Mouse (Mus musculus) embryonic facial prominence, embryonic 15.5 days (tissue): ENCODE measurements around the gene Krt222. TPM values are rescaled to one million over a fixed set of nuclear protein-coding genes. Genes with fewer than 3 reads are reported as not detected.
A peak's percentile ranks its signal among the peaks of the same experiment; 100 is the strongest.

Experiments
- ATAC-seq: fragments of 200-750 bp; cut with Nextera tagmentation; 2 replicates; pipeline ENCODE4 v1.8.0; 2017; ENCODE audit warnings: low read depth, moderate TSS enrichment; ENCODE audit not compliant: insufficient number of reproducible peaks, low FRiP score, low TSS enrichment
- H3K27ac ChIP-seq: fragments of 300-500 bp; sonication (generic); replicated peaks from 2 replicates; pipeline ENCODE4 v1.5.1; 2015; ENCODE audit warnings: mild to moderate bottlenecking, inconsistent platforms
- H3K27me3 ChIP-seq: fragments of 300-500 bp; sonication (generic); 2 replicates; pipeline ENCODE4 v1.6.1; 2015; ENCODE audit warnings: inconsistent platforms
- H3K36me3 ChIP-seq: fragments of 300-500 bp; sonication (generic); 2 replicates; pipeline ENCODE4 v1.6.1; 2015; ENCODE audit warnings: mild to moderate bottlenecking, inconsistent platforms
- H3K4me1 ChIP-seq: fragments of 300-500 bp; sonication (generic); 2 replicates; pipeline ENCODE4 v1.6.1; 2015; ENCODE audit warnings: inconsistent platforms
- H3K4me2 ChIP-seq: fragments of 300-500 bp; sonication (generic); replicated peaks from 2 replicates; pipeline ENCODE4 v1.6.1; 2015; ENCODE audit warnings: mild to moderate bottlenecking, inconsistent platforms
- H3K4me3 ChIP-seq: fragments of 300-500 bp; sonication (generic); replicated peaks from 2 replicates; pipeline ENCODE4 v1.5.1; 2015; ENCODE audit warnings: mild to moderate bottlenecking, inconsistent platforms
- H3K9ac ChIP-seq: fragments of 300-500 bp; sonication (generic); 2 replicates; pipeline ENCODE4 v1.6.1; 2015; ENCODE audit warnings: inconsistent platforms
- H3K9me3 ChIP-seq: fragments of 300-500 bp; sonication (generic); replicated peaks from 2 replicates; pipeline ENCODE4 v1.6.1; 2016; ENCODE audit warnings: inconsistent platforms
- WGBS: fragments of 180-500 bp; shearing (Covaris S2); methylation state at CpG from one replicate; pipeline ENCODE4 v1.1.7; 2015; 5-methylcytosine and 5-hydroxymethylcytosine counted together
- polyA plus RNA-seq: library from polyadenylated mRNA; unstranded; fragments of >200 nt; fragmentation: Nextera tagmentation; extraction: Ambion mirVana; gene quantifications from 2 replicates; pipeline ENCODE4 v1.2.1, GENCODE M21; 2015

The Krt222 gene
- 0.71 and 0.79 TPM in 2 replicates for polyA plus RNA-seq

- Histone ChIP-seq H3K27me3 (no peaks in the 10 kb centered on the region), H3K4me1 (peaks cover 7% of the 10 kb centered on the region), H3K36me3 (no peaks in the 10 kb centered on the region), H3K27ac (no peak within 1 kb of the TSS), H3K4me3 (peak within 1 kb of the TSS; percentile 31), H3K9me3 (no peaks in the 10 kb centered on the region), H3K9ac (no peak within 1 kb of the TSS), H3K4me2 (peak within 1 kb of the TSS; percentile 47)
- no peak for ATAC-seq
- WGBS, result 5% methylated on average over 17 of the region's 17 CpGs
Observed at GRCm38 (mm10) chr11:99243820-99244374, at the start of gene Krt222. Gene Krt222, minus strand, starts transcription at chr11:99244085.

GRCm38 (mm10) chr11:99292846-99293245 lies 49.0 kb upstream of the Krt222 start:
- H3K27ac ChIP-seq, result no peak overlapping the region
- no peaks in the 10 kb centered on the region for H3K36me3 ChIP-seq
- H3K4me3 ChIP-seq, result no peak overlapping the region
- no peak overlapping the region for H3K9ac ChIP-seq
- H3K4me1 ChIP-seq, result no peaks in the 10 kb centered on the region
- H3K4me2 ChIP-seq, result no peak overlapping the region
- no peaks in the 10 kb centered on the region for H3K9me3 ChIP-seq
- WGBS, result 56% methylated on average over 5 of the region's 5 CpGs
- H3K27me3 ChIP-seq, result no peaks in the 10 kb centered on the region
- no peak for ATAC-seq

- H3K36me3 ChIP-seq, result no peaks in the 10 kb centered on the region
- H3K9ac ChIP-seq, result no peak within 1 kb of the TSS
- no peaks in the 10 kb centered on the region for H3K9me3 ChIP-seq
- no peak within 1 kb of the TSS for H3K27ac ChIP-seq
- no peaks in the 10 kb centered on the region for H3K27me3 ChIP-seq
- H3K4me2 ChIP-seq, result no peak within 1 kb of the TSS
- H3K4me1 ChIP-seq, result peaks cover 4% of the 10 kb centered on the region
- WGBS, result 38% methylated on average over 11 of the region's 11 CpGs
- H3K4me3 ChIP-seq, result no peak within 1 kb of the TSS
- peak; percentile 51; the same call in 1 of the 2 replicates for ATAC-seq
Observed at GRCm38 (mm10) chr11:99284833-99285312, 41.0 kb upstream of the Krt222 start, which contains the start of gene Krt24. Gene Krt24, minus strand, starts transcription at chr11:99285262.

GRCm38 (mm10) chr11:99284011-99284410 lies 40.1 kb upstream of the Krt222 start:
- Histone ChIP-seq H3K27me3 (no peaks in the 10 kb centered on the region), H3K36me3 (no peaks in the 10 kb centered on the region), H3K9ac (no peak overlapping the region), H3K9me3 (no peaks in the 10 kb centered on the region), H3K27ac (no peak overlapping the region), H3K4me1 (peaks cover 4% of the 10 kb centered on the region), H3K4me3 (no peak overlapping the region), H3K4me2 (no peak overlapping the region)
- ATAC-seq, result no peak
- WGBS, result 64% methylated on average over 5 of the region's 5 CpGs

GRCm38 (mm10) chr11:99283334-99283733 lies 39.4 kb upstream of the Krt222 start:
- no peak overlapping the region for H3K4me3 ChIP-seq
- H3K4me2 ChIP-seq, result no peak overlapping the region
- peaks cover 4% of the 10 kb centered on the region for H3K4me1 ChIP-seq
- ATAC-seq, result no peak
- no peaks in the 10 kb centered on the region for H3K36me3 ChIP-seq
- 58% methylated on average over 4 of the region's 4 CpGs for WGBS
- no peak overlapping the region for H3K27ac ChIP-seq
- no peaks in the 10 kb centered on the region for H3K9me3 ChIP-seq
- H3K27me3 ChIP-seq, result no peaks in the 10 kb centered on the region
- H3K9ac ChIP-seq, result no peak overlapping the region

GRCm38 (mm10) chr11:99281116-99281515 lies 37.2 kb upstream of the Krt222 start:
- 66% methylated on average over 9 of the region's 9 CpGs for WGBS
- no peak overlapping the region for H3K4me3 ChIP-seq

GRCm38 (mm10) chr11:99279986-99280385 lies 36.1 kb upstream of the Krt222 start:
- peaks cover 6% of the 10 kb centered on the region for H3K4me1 ChIP-seq
- H3K9me3 ChIP-seq, result no peaks in the 10 kb centered on the region
- H3K4me3 ChIP-seq, result no peak overlapping the region
- H3K27ac ChIP-seq, result no peak overlapping the region
- ATAC-seq, result no peak
- 75% methylated on average over 5 of the region's 5 CpGs for WGBS
- no peaks in the 10 kb centered on the region for H3K36me3 ChIP-seq
- H3K9ac ChIP-seq, result no peak overlapping the region
- H3K27me3 ChIP-seq, result no peaks in the 10 kb centered on the region
- H3K4me2 ChIP-seq, result no peak overlapping the region

More at GRCm38 (mm10) chr11:99281116-99281515, 37.2 kb upstream of the Krt222 start:
- no peaks in the 10 kb centered on the region for H3K36me3 ChIP-seq
- H3K9ac ChIP-seq, result no peak overlapping the region
- H3K9me3 ChIP-seq, result no peaks in the 10 kb centered on the region
- H3K27me3 ChIP-seq, result no peaks in the 10 kb centered on the region
- H3K27ac ChIP-seq, result no peak overlapping the region
- ATAC-seq, result no peak
- H3K4me1 ChIP-seq, result peaks cover 7% of the 10 kb centered on the region
- no peak overlapping the region for H3K4me2 ChIP-seq

GRCm38 (mm10) chr11:99276786-99277185 lies 32.9 kb upstream of the Krt222 start:
- peaks cover 3% of the 10 kb centered on the region; the same call in 1 of the 2 replicates for H3K4me1 ChIP-seq
- no peak overlapping the region for H3K9ac ChIP-seq
- ATAC-seq, result no peak
- no peak overlapping the region for H3K4me3 ChIP-seq
- 31% methylated on average over 7 of the region's 7 CpGs for WGBS
- no peaks in the 10 kb centered on the region for H3K36me3 ChIP-seq
- H3K9me3 ChIP-seq, result no peaks in the 10 kb centered on the region
- H3K27ac ChIP-seq, result 0 out of 2 replicates have a peak overlapping the region, but pooled peaks have one; percentile 44
- H3K27me3 ChIP-seq, result peaks cover 3% of the 10 kb centered on the region; the same call in 1 of the 2 replicates
- H3K4me2 ChIP-seq, result no peak overlapping the region

- peaks cover 3% of the 10 kb centered on the region; the same call in 1 of the 2 replicates for H3K4me1 ChIP-seq
- WGBS, result 60% methylated on average over 6 of the region's 6 CpGs
- no peaks in the 10 kb centered on the region for H3K9me3 ChIP-seq
- no peak overlapping the region for H3K4me3 ChIP-seq
- H3K4me2 ChIP-seq, result no peak overlapping the region
- no peak overlapping the region for H3K27ac ChIP-seq
- H3K9ac ChIP-seq, result no peak overlapping the region
- peaks cover 3% of the 10 kb centered on the region; the same call in 1 of the 2 replicates for H3K27me3 ChIP-seq
- ATAC-seq, result no peak
- H3K36me3 ChIP-seq, result no peaks in the 10 kb centered on the region
Observed at GRCm38 (mm10) chr11:99275624-99276023, 31.7 kb upstream of the Krt222 start.

GRCm38 (mm10) chr11:99272721-99273120 lies 28.8 kb upstream of the Krt222 start:
- 86% methylated on average over 4 of the region's 4 CpGs for WGBS
- H3K4me2 ChIP-seq, result no peak overlapping the region
- peaks cover 3% of the 10 kb centered on the region; the same call in 1 of the 2 replicates for H3K27me3 ChIP-seq
- H3K36me3 ChIP-seq, result no peaks in the 10 kb centered on the region
- no peak overlapping the region for H3K27ac ChIP-seq
- no peak overlapping the region for H3K9ac ChIP-seq
- no peaks in the 10 kb centered on the region for H3K9me3 ChIP-seq
- H3K4me1 ChIP-seq, result peaks cover 3% of the 10 kb centered on the region; the same call in 1 of the 2 replicates
- no peak for ATAC-seq
- no peak overlapping the region for H3K4me3 ChIP-seq

GRCm38 (mm10) chr11:99269192-99269591 lies 25.3 kb upstream of the Krt222 start:
- Histone ChIP-seq H3K4me1 (no peaks in the 10 kb centered on the region), H3K9me3 (no peaks in the 10 kb centered on the region), H3K4me2 (no peak overlapping the region), H3K9ac (no peak overlapping the region), H3K27me3 (peaks cover 3% of the 10 kb centered on the region; the same call in 1 of the 2 replicates), H3K4me3 (no peak overlapping the region), H3K36me3 (no peaks in the 10 kb centered on the region), H3K27ac (0 out of 2 replicates have a peak overlapping the region, but pooled peaks have one; percentile 4)
- WGBS, result 70% methylated on average over 7 of the region's 7 CpGs
- no peak for ATAC-seq

- 52% methylated on average over 9 of the region's 9 CpGs for WGBS
- no peak for ATAC-seq
- no peak overlapping the region for H3K4me3 ChIP-seq
Observed at GRCm38 (mm10) chr11:99265796-99266195, 21.9 kb upstream of the Krt222 start.

More at GRCm38 (mm10) chr11:99265796-99266195, 21.9 kb upstream of the Krt222 start:
- H3K9ac ChIP-seq, result no peak overlapping the region
- H3K4me1 ChIP-seq, result no peaks in the 10 kb centered on the region
- H3K27me3 ChIP-seq, result no peaks in the 10 kb centered on the region
- H3K36me3 ChIP-seq, result no peaks in the 10 kb centered on the region
- no peaks in the 10 kb centered on the region for H3K9me3 ChIP-seq
- H3K27ac ChIP-seq, result no peak overlapping the region
- H3K4me2 ChIP-seq, result no peak overlapping the region
